Mouse (Mus musculus) thymus, adult 2 months (tissue): Measurements from ENCODE around the gene Snapc4.

Experiments
- CTCF ChIP-seq: fragments of 200-500 bp; IDR thresholded peaks from 2 replicates; pipeline ENCODE4 v1.5.1; 2012; ENCODE audit warnings: mild to moderate bottlenecking, control low read depth, low read length, moderate library complexity, borderline replicate concordance; ENCODE audit not compliant: control insufficient read depth, poor library complexity, insufficient read depth; ENCODE audit errors: extremely low read depth
- POLR2A ChIP-seq: fragments of 200-500 bp; IDR thresholded peaks from 2 replicates; pipeline ENCODE4 v1.6.1; 2012; ENCODE audit warnings: mild to moderate bottlenecking, low read length, control low read depth, moderate library complexity; ENCODE audit not compliant: control insufficient read depth, poor library complexity, insufficient read depth; ENCODE audit errors: extremely low read depth

GRCm38 (mm10) chr2:26363481-26363880 lies 17.0 kb downstream of the Snapc4 start:
- TF ChIP-seq POLR2A (no peak), CTCF (no peak)
